Mouse (Mus musculus) thymus, adult 2 months (tissue): ENCODE measurements around the gene Smim5. TPM values are rescaled to one million over a fixed set of nuclear protein-coding genes. Genes with fewer than 3 reads are reported as not detected.

Experiments used
- DNase-seq: peaks from one replicate; pipeline ENCODE4 v3.0.0; 2021
- H3K27ac ChIP-seq: fragments of 200-500 bp; 2 replicates; pipeline ENCODE4 v1.5.1; 2012; ENCODE audit warnings: low read length, control low read depth; ENCODE audit not compliant: control insufficient read depth, insufficient read depth
- H3K27me3 ChIP-seq: fragments of 200-500 bp; 2 replicates; pipeline ENCODE4 v1.6.1; 2012; ENCODE audit warnings: mild to moderate bottlenecking, low read length, moderate library complexity, mixed read lengths; ENCODE audit not compliant: control insufficient read depth, insufficient read depth
- H3K36me3 ChIP-seq: fragments of 200-500 bp; 2 replicates; pipeline ENCODE4 v1.6.1; 2012; ENCODE audit warnings: mild to moderate bottlenecking, low read length, moderate library complexity; ENCODE audit not compliant: control insufficient read depth, insufficient read depth
- H3K4me1 ChIP-seq: fragments of 200-500 bp; replicated peaks from 2 replicates; pipeline ENCODE4 v1.6.1; 2012; ENCODE audit warnings: low read length; ENCODE audit not compliant: control insufficient read depth, insufficient read depth
- H3K4me3 ChIP-seq: fragments of 200-500 bp; 2 replicates; pipeline ENCODE4 v1.5.1; 2012; ENCODE audit warnings: mild to moderate bottlenecking, low read length, control low read depth, moderate library complexity; ENCODE audit not compliant: control insufficient read depth, insufficient read depth
- CTCF ChIP-seq: fragments of 200-500 bp; IDR thresholded peaks from 2 replicates; pipeline ENCODE4 v1.5.1; 2012; ENCODE audit warnings: mild to moderate bottlenecking, control low read depth, low read length, moderate library complexity, borderline replicate concordance; ENCODE audit not compliant: control insufficient read depth, poor library complexity, insufficient read depth; ENCODE audit errors: extremely low read depth
- POLR2A ChIP-seq: fragments of 200-500 bp; IDR thresholded peaks from 2 replicates; pipeline ENCODE4 v1.6.1; 2012; ENCODE audit warnings: mild to moderate bottlenecking, low read length, control low read depth, moderate library complexity; ENCODE audit not compliant: control insufficient read depth, poor library complexity, insufficient read depth; ENCODE audit errors: extremely low read depth
- WGBS: fragments of 180-500 bp; shearing (Covaris S2); methylation state at CpG from one replicate; pipeline ENCODE4 v1.1.7; 2018; 5-methylcytosine and 5-hydroxymethylcytosine counted together
- polyA plus RNA-seq: library from polyadenylated mRNA; depleted of rRNA; stranded (reverse); fragments of >200 nt; gene quantifications from 2 replicates; pipeline ENCODE4 v1.2.3, GENCODE M21; 2012

Smim5 gene
- polyA plus RNA-seq, 1 experiment = 9.5 TPM

DNA sequence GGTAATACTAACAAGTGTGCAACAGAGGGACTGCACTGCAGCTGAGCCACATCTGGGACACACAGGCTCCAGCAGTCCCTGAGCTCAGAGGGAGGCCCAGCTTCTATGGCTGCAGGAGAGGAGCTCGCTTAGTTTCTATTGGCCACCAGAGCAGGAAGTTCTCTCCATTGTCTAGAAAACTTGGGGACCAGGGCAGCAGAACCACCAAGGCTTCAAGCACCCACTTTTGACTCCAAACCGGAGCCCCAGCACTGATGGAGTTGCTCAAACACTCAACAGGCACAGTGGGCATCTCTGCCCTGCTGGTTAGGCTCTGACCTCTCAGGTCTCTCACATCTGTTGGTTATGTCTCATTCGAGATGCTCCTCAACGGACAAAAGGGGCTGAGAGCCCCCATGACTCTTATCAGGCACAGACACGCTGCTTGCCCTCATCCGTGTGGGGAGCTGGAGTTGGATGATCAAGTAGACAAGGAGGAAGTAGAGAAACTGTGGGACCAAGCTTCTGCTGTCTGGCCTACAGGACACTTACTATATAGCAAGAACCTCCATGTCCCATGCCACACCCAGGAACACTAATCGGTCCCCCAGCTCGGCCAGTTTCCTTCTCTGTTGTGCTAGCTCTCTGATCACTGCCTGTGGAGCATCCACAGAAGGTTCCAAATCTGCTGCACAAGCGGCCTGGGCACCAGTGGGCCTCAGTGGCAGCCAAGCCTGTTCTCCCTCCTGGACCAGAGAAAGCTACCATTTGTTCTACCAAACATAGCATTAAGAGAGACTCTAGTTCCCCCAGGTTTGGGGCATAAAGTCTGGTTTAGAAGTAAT lies 1.8 kb downstream of the Smim5 start:
- no peak for TF ChIP-seq CTCF
- TF ChIP-seq POLR2A = no peak
- DNase-seq = peak; percentile 22
- peak overlapping the region; percentile 73 for H3K27ac ChIP-seq
- 22% methylated on average over 9 of the region's 9 CpGs for WGBS
- H3K4me3 ChIP-seq = no peak overlapping the region
- H3K4me1 ChIP-seq = peaks cover 91% of the 10 kb centered on the region
- H3K36me3 ChIP-seq = no peaks in the 10 kb centered on the region
- no peaks in the 10 kb centered on the region for H3K27me3 ChIP-seq

GRCm38 (mm10) chr11:115902177-115902576 lies 2.4 kb downstream of the Smim5 start:
- no peak for TF ChIP-seq CTCF
- no peak for TF ChIP-seq POLR2A
- H3K36me3 ChIP-seq = no peaks in the 10 kb centered on the region
- no peaks in the 10 kb centered on the region for H3K27me3 ChIP-seq
- DNase-seq = no peak
- H3K4me1 ChIP-seq = peaks cover 91% of the 10 kb centered on the region
- H3K4me3 ChIP-seq = no peak overlapping the region
- peak overlapping the region; percentile 73 for H3K27ac ChIP-seq
- 40% methylated on average over 5 of the region's 5 CpGs for WGBS

- DNase-seq = no peak
- TF ChIP-seq CTCF (no peak), POLR2A (no peak)
- Histone ChIP-seq H3K27me3 (no peaks in the 10 kb centered on the region), H3K4me3 (no peak overlapping the region), H3K36me3 (no peaks in the 10 kb centered on the region), H3K4me1 (peaks cover 85% of the 10 kb centered on the region), H3K27ac (peak overlapping the region; percentile 5; the same call in 1 of the 2 replicates)
- 36% methylated on average over 1 of the region's 1 CpGs for WGBS
These were observed 3.1 kb downstream of the Smim5 start for GRCm38 (mm10) chr11:115902831-115903230.

- TF ChIP-seq POLR2A (no peak), CTCF (no peak)
- Histone ChIP-seq H3K36me3 (no peaks in the 10 kb centered on the region), H3K27me3 (no peaks in the 10 kb centered on the region), H3K4me1 (peaks cover 78% of the 10 kb centered on the region), H3K4me3 (no peak overlapping the region), H3K27ac (peak overlapping the region; percentile 58; the same call in 1 of the 2 replicates)
- no peak for DNase-seq
- 64% methylated on average over 11 of the region's 11 CpGs for WGBS
These were observed 3.8 kb downstream of the Smim5 start for GRCm38 (mm10) chr11:115903384-115904230.

GRCm38 (mm10) chr11:115904231-115904955 lies 4.6 kb downstream of the Smim5 start:
- Histone ChIP-seq H3K36me3 (no peaks in the 10 kb centered on the region), H3K27ac (peak overlapping the region; percentile 58), H3K4me3 (peak overlapping the region; percentile 8; the same call in 1 of the 2 replicates), H3K4me1 (peaks cover 70% of the 10 kb centered on the region), H3K27me3 (no peaks in the 10 kb centered on the region)
- WGBS = 62% methylated on average over 8 of the region's 8 CpGs
- TF ChIP-seq CTCF (no peak), POLR2A (no peak)
- no peak for DNase-seq

DNA sequence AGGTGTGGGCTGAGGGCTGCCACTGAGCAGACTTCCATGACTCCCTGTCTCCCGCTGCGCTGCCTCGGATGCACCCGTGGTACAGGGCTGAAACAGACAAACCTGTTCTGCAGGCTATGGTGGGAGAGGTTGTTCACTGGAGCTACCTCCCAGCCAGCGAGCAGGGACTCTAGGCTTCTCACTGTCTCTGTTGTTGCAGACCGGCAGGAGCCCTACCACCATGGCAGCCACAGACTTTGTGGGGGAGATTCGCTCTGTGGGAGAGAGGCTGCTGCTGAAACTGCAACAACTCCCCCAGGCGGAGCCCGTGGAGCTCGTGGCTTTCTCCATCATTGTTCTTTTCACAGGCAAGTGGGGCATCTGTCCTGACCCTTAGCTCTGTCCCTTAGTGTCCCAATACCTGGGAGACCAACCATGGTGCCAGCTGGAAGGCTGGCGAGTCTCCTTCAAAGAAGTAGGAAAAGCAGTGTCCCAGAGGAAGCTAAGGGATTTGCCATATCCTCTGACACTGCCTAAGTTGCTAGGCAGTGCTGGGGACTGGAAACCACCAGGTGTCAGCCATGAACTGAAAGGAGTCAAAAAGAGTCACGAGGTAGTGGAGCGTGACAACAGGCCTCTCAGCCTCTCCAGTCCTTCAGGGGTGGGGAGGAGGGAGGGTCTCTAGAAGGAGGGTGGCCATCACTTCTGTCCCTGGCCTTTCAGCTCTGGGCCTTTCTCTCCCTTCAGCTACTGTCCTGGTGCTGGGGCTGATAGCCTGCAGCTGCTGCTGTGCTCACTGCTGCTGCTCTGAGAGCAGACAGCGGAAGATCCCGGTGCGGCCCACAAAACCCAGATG lies 5.4 kb downstream of the Smim5 start:
- H3K4me1 ChIP-seq = peaks cover 63% of the 10 kb centered on the region
- no peaks in the 10 kb centered on the region for H3K36me3 ChIP-seq

More for the DNA sequence above, 5.4 kb downstream of the Smim5 start:
- no peak for DNase-seq
- Histone ChIP-seq H3K27ac (peak overlapping the region; percentile 58), H3K4me3 (peak overlapping the region; percentile 8; the same call in 1 of the 2 replicates), H3K27me3 (no peaks in the 10 kb centered on the region)
- TF ChIP-seq POLR2A (no peak), CTCF (no peak)
- 62% methylated on average over 16 of the region's 16 CpGs for WGBS
